26 mouse cellular contexts compared by ENCODE assay signal in genomic region chr7:48046475-48047185, GRCm38 (mm10). TPM values are rescaled to one million over a fixed set of nuclear protein-coding genes. Genes with fewer than 3 reads are reported as not detected.
A peak's percentile ranks its signal among the peaks of the same experiment; 100 is the strongest.
DNase-seq lines count a peak whose midpoint lies in the region; ATAC-seq lines count a peak whose summit lies in the region.
"Had no signal": no experiment of that assay in that cellular context is flagged by ENCODE, and none has a peak within 500 bp of the region (broad histone marks: within the 10 kb centered on the region; RNA-seq: fewer than 3 reads in every experiment).

No protein-coding gene starts in this region.

- no peaks in the 10 kb centered on the region for H3K9me3 ChIP-seq in liver, embryonic 11.5 days (ENCODE audit: control insufficient read depth, low read length)
- no peaks in the 10 kb centered on the region for H3K9me3 ChIP-seq in liver, embryonic 16.5 days (replicated peaks; ENCODE audit: control insufficient read depth, low read length)
- H3K9me3 ChIP-seq: embryonic facial prominence, embryonic 12.5 days; forebrain, embryonic 12.5 days; hindbrain, embryonic 15.5 days had no signal

- no peak overlapping the region for H3K27ac ChIP-seq in liver, embryonic 11.5 days (ENCODE audit: low read depth, low read length)
- H3K27ac ChIP-seq in liver, embryonic 16.5 days (ENCODE audit: low read length), result no peak overlapping the region
- H3K27ac ChIP-seq: embryonic facial prominence, embryonic 12.5 days; forebrain, embryonic 12.5 days; heart, adult 2 months; hindbrain, embryonic 15.5 days had no signal

- peak; percentile 80 for ATAC-seq in liver, embryonic 11.5 days (replicated peaks; ENCODE audit: low FRiP score)
- peak; percentile 54; the same call in 1 of the 2 replicates for ATAC-seq in liver, embryonic 16.5 days (ENCODE audit: low read depth)
- ATAC-seq: forebrain, embryonic 16.5 days; inflammation-experienced regulatory T-cells, adult 6 months had no signal

- DNase-seq in 416B (ENCODE audit: low read depth), result peak; percentile 55
- DNase-seq in MEL-GATA-1-ER (ENCODE audit: extremely low read depth, low read depth), result peak; percentile 6
- no peak for DNase-seq in liver, embryonic 11.5 days (ENCODE audit: low spot score)
- DNase-seq in gastrocnemius, postnatal 14 days, result no peak
- no peak for DNase-seq in adrenal gland, adult 2 months
- DNase-seq in right cerebral cortex, adult 2 months (ENCODE audit: low spot score in 2 of 2), result no peak
- DNase-seq in adrenal gland, postnatal 4 days (ENCODE audit: low spot score in 2 of 2), result no peak
- DNase-seq: adrenal gland, postnatal 14 days; cerebellum, adult 8-10 months; cerebellum, postnatal 14 days; gastrocnemius, postnatal 10 days; heart, adult 2 months had no signal

- intact Hi-C loops in gastrocnemius, postnatal 14 days (cut with DNase I; ENCODE audit: low total_unique reads), result no loop called here

- no peaks in the 10 kb centered on the region for H3K4me1 ChIP-seq in liver, embryonic 11.5 days (replicated peaks; ENCODE audit: control insufficient read depth, insufficient read depth, low read length)
- H3K4me1 ChIP-seq in liver, embryonic 16.5 days (ENCODE audit: control insufficient read depth, low read depth, low read length), result no peaks in the 10 kb centered on the region
- H3K4me1 ChIP-seq: embryonic facial prominence, embryonic 12.5 days; forebrain, embryonic 12.5 days; hindbrain, embryonic 15.5 days had no signal

- no peaks in the 10 kb centered on the region for H3K36me3 ChIP-seq in liver, embryonic 11.5 days (ENCODE audit: control insufficient read depth, insufficient read depth, low read length)
- H3K36me3 ChIP-seq in liver, embryonic 16.5 days (ENCODE audit: control insufficient read depth, insufficient read depth), result no peaks in the 10 kb centered on the region
- H3K36me3 ChIP-seq: embryonic facial prominence, embryonic 12.5 days; forebrain, embryonic 12.5 days; hindbrain, embryonic 15.5 days had no signal

- 46% methylated on average over 4 of the region's 4 CpGs for WGBS in liver, embryonic 11.5 days
- WGBS in liver, embryonic 16.5 days (ENCODE audit: insufficient replicate concordance), result 32% methylated on average over 4 of the region's 4 CpGs

- H3K27me3 ChIP-seq in liver, embryonic 11.5 days (replicated peaks; ENCODE audit: control insufficient read depth, insufficient read depth, low read length), result no peaks in the 10 kb centered on the region
- no peaks in the 10 kb centered on the region for H3K27me3 ChIP-seq in liver, embryonic 16.5 days (ENCODE audit: control insufficient read depth, insufficient read depth, low read depth, low read length)
- H3K27me3 ChIP-seq: CH12.LX; embryonic facial prominence, embryonic 12.5 days; forebrain, embryonic 12.5 days; hindbrain, embryonic 15.5 days had no signal

- no peak overlapping the region for H3K9ac ChIP-seq in liver, embryonic 11.5 days (ENCODE audit: low read depth, low read length)
- H3K9ac ChIP-seq in liver, embryonic 16.5 days (ENCODE audit: low read depth, low read length), result no peak overlapping the region
- H3K9ac ChIP-seq: embryonic facial prominence, embryonic 12.5 days; forebrain, embryonic 12.5 days; hindbrain, embryonic 15.5 days had no signal

- H3K4me3 ChIP-seq in liver, embryonic 11.5 days (ENCODE audit: low read depth, low read length), result no peak overlapping the region
- H3K4me3 ChIP-seq in liver, embryonic 16.5 days (ENCODE audit: low read depth, low read length), result no peak overlapping the region
- H3K4me3 ChIP-seq: embryonic facial prominence, embryonic 12.5 days; forebrain, embryonic 12.5 days; heart, adult 2 months; hindbrain, embryonic 15.5 days had no signal

- no peak overlapping the region for H3K4me2 ChIP-seq in liver, embryonic 11.5 days
- H3K4me2 ChIP-seq in liver, embryonic 16.5 days (ENCODE audit: low read depth, low read length), result no peak overlapping the region
- H3K4me2 ChIP-seq: embryonic facial prominence, embryonic 12.5 days; forebrain, embryonic 12.5 days; heart, embryonic 11.5 days; hindbrain, embryonic 15.5 days had no signal

RNA-seq across cellular contexts. Expression of gene Mrgprx1, which starts 19.2 kb away (rescaled TPM):
- polyA plus RNA-seq in liver, embryonic 11.5 days (2014; fragmentation: Nextera tagmentation; extraction: Ambion mirVana), result not detected in 2 replicates
- not detected in 2 replicates for polyA plus RNA-seq in liver, embryonic 16.5 days (2015; fragmentation: Nextera tagmentation; extraction: Ambion mirVana)
- total RNA-seq in gastrocnemius, postnatal 14 days (2021), result not detected
- not detected for total RNA-seq in adrenal gland, adult 2 months (2021)
- not detected in 2 replicates for polyA plus RNA-seq in adrenal gland, adult 2 months (2012; rRNA removed)
- total RNA-seq in adrenal gland, postnatal 4 days (2021), result not detected
- total RNA-seq: adrenal gland, postnatal 14 days; CH12.LX; gastrocnemius, postnatal 10 days; heart, adult 2 months; heart, postnatal 25 days had no signal
- polyA plus RNA-seq: cortical plate, adult 2 months; embryonic facial prominence, embryonic 12.5 days; forebrain, embryonic 12.5 days; forebrain, embryonic 16.5 days; frontal cortex, adult 2 months; gonadal fat pad, adult 2 months; heart, adult 2 months; heart, embryonic 11.5 days; heart, embryonic 16.5 days; hindbrain, embryonic 11.5 days; hindbrain, embryonic 15.5 days; inflammation-experienced regulatory T-cells, adult 6 months had no signal

Comparison
In these comparisons a context has a peak if more than half of its experiments do, and no peak if none do; other contexts are left out.
1. DNase-seq: peak in 416B (single experiment) and MEL-GATA-1-ER (single experiment); none in liver, embryonic 11.5 days (single experiment), gastrocnemius, postnatal 14 days (single experiment), adrenal gland, adult 2 months (single experiment), right cerebral cortex, adult 2 months (0 of 2) and adrenal gland, postnatal 4 days (0 of 2).